Mouse (Mus musculus) CH12.LX (cell line): Measurements from ENCODE around the gene Perm1. TPM values are rescaled to one million over a fixed set of nuclear protein-coding genes. Genes with fewer than 3 reads are reported as not detected.

Experiments
- DNase-seq: peaks from one replicate; pipeline ENCODE4 v3.0.0-alpha.2; 2013; ENCODE audit errors: extremely low read depth
- H3K27ac ChIP-seq: 2 replicates; pipeline ENCODE4 v1.5.1; 2012; ENCODE audit warnings: low read depth, mild to moderate bottlenecking, control low read depth, moderate library complexity; ENCODE audit not compliant: insufficient read depth
- H3K27me3 ChIP-seq: replicated peaks from 2 replicates; pipeline ENCODE3; 2012; ENCODE audit warnings: inconsistent platforms
- H3K36me3 ChIP-seq, 2 experiments: replicated peaks in 1 of 2; 2 replicates each; pipeline versions ENCODE3 to v1.6.1; 2012; ENCODE audit warnings: inconsistent platforms in 1 of 2, low read length in 1 of 2, mild to moderate bottlenecking in 1 of 2, mixed read lengths in 1 of 2, moderate library complexity in 1 of 2; ENCODE audit not compliant: control insufficient read depth in 1 of 2, insufficient read depth in 1 of 2
- H3K4me1 ChIP-seq, 2 experiments: 2 replicates each; pipeline ENCODE4 v1.6.1; 2012; ENCODE audit warnings: inconsistent platforms in 1 of 2, moderate library complexity in 1 of 2; ENCODE audit not compliant: insufficient read depth in 2 of 2, control insufficient read depth in 1 of 2
- H3K4me2 ChIP-seq: 2 replicates; pipeline ENCODE4 v1.6.1; 2012; ENCODE audit warnings: low read depth, mild to moderate bottlenecking, control low read depth; ENCODE audit not compliant: poor library complexity, insufficient read depth, severe bottlenecking
- H3K4me3 ChIP-seq, 3 experiments: fragments of 150-350 bp in 1 of 3; sonication (generic) in 1 of 3; replicated peaks in 1 of 3; 2 replicates each; pipeline versions ENCODE3 to v1.5.1; 2011 to 2012; ENCODE audit warnings: low read depth in 2 of 3, low read length in 2 of 3, mild to moderate bottlenecking in 2 of 3, moderate library complexity in 2 of 3, control low read depth in 1 of 3, improper control_type of control experiment in 1 of 3, inconsistent platforms in 1 of 3, mixed read lengths in 1 of 3; ENCODE audit not compliant: poor library complexity in 1 of 3
- H3K79me2 ChIP-seq: replicated peaks from 2 replicates; pipeline ENCODE4 v1.6.1; 2012; ENCODE audit warnings: mild to moderate bottlenecking, moderate library complexity; ENCODE audit not compliant: control insufficient read depth, poor library complexity, insufficient read depth, severe bottlenecking; ENCODE audit errors: extremely low read depth
- H3K9ac ChIP-seq: 2 replicates; pipeline ENCODE4 v1.6.1; 2012; ENCODE audit warnings: low read depth, mild to moderate bottlenecking, control low read depth, moderate library complexity; ENCODE audit not compliant: insufficient read depth
- H3K9me3 ChIP-seq: replicated peaks from 2 replicates; pipeline ENCODE3; 2012; ENCODE audit warnings: low read length, inconsistent platforms, mixed read lengths
- CTCF ChIP-seq, 2 experiments: IDR thresholded peaks in 1 of 2; conservative IDR thresholded peaks in 1 of 2; 2 replicates each; pipeline ENCODE4 v1.5.1; 2011 to 2012; ENCODE audit warnings: low read depth in 2 of 2, low read length in 2 of 2, improper control_type of control experiment in 1 of 2, inconsistent platforms in 1 of 2, mild to moderate bottlenecking in 1 of 2, moderate library complexity in 1 of 2
- POLR2A ChIP-seq: IDR thresholded peaks from 2 replicates; pipeline ENCODE4 v1.6.1; 2011; ENCODE audit warnings: low read depth, mild to moderate bottlenecking, improper control_type of control experiment, low read length
- POLR2AphosphoS2 ChIP-seq: IDR thresholded peaks from 2 replicates; pipeline ENCODE4 v1.6.1; 2011; ENCODE audit warnings: low read depth, low read length, improper control_type of control experiment
- RCOR1 ChIP-seq: conservative IDR thresholded peaks from 2 replicates; pipeline ENCODE4 v1.6.1; 2012; ENCODE audit warnings: low read depth, mild to moderate bottlenecking, inconsistent platforms, low read length, improper control_type of control experiment
- SIN3A ChIP-seq: IDR thresholded peaks from 2 replicates; pipeline ENCODE4 v1.6.1; 2012; ENCODE audit warnings: low read length, improper control_type of control experiment, inconsistent platforms
- UBTF ChIP-seq: IDR thresholded peaks from 2 replicates; pipeline ENCODE4 v1.6.1; 2012; ENCODE audit warnings: low read depth, mild to moderate bottlenecking, inconsistent platforms, low read length, improper control_type of control experiment, moderate library complexity
- USF2 ChIP-seq: conservative IDR thresholded peaks from 2 replicates; pipeline ENCODE4 v1.6.1; 2011; ENCODE audit warnings: low read depth, low read length, improper control_type of control experiment
- ZKSCAN1 ChIP-seq: IDR thresholded peaks from 2 replicates; pipeline ENCODE4 v1.6.1; 2012; ENCODE audit warnings: low read depth, inconsistent platforms, low read length, improper control_type of control experiment, borderline replicate concordance
- dilution Hi-C: fragments of 300-500 bp; cut with MboI; formaldehyde crosslinking; loops from 2 replicates; pipeline ENCODE4 v1.14.3; 2020; ENCODE audit warnings: low sequenced_read_pairs; ENCODE audit not compliant: extremely low pct_unique_long_range_greater_than_20kb, extremely low pct_ligation_motif_present
- in situ Hi-C: fragments of 300-500 bp; cut with MboI; formaldehyde crosslinking; loops from 3 replicates; pipeline ENCODE4 v1.14.3; 2019; ENCODE audit warnings: low sequenced_read_pairs, low pct_ligation_motif_present, low pct_unique_long_range_greater_than_20kb, mixed read lengths
- polyA plus RNA-seq: library from polyadenylated mRNA; unstranded; fragments of >175 nt; gene quantifications from 2 replicates; pipeline ENCODE4 v1.2.1, GENCODE M21; 2012; ENCODE audit warnings: low read depth; ENCODE audit not compliant: insufficient read length
- total RNA-seq, 2 experiments: library from RNA; depleted of rRNA; stranded (reverse); fragments of 300-350 nt in 1 of 2; fragments of >200 nt in 1 of 2; gene quantifications; 2 replicates each; pipeline ENCODE4 v1.2.3; 2012 to 2014

The Perm1 gene
- total and polyA plus RNA-seq, 3 experiments: 0.08 to 0.43 TPM; not detected in 1

GRCm38 (mm10) chr4:156236651-156237447, 21.2 kb downstream of the Perm1 start:
- Histone ChIP-seq H3K9me3 (no peaks in the 10 kb centered on the region), H3K4me3 (peak overlapping the region; percentile 37 to 88 (median 85)), H3K36me3 (peaks cover 58 to 70% of the 10 kb centered on the region in 2 experiments), H3K4me2 (peak overlapping the region; percentile 14), H3K9ac (no peak overlapping the region), H3K27me3 (no peaks in the 10 kb centered on the region), H3K4me1 (peaks cover 8 to 32% of the 10 kb centered on the region in 2 experiments), H3K79me2 (peaks cover 33% of the 10 kb centered on the region), H3K27ac (peak overlapping the region; percentile 79)
- dilution Hi-C loops (no loop called here), in situ Hi-C loops (no loop called here)
- peak; percentile 40 for DNase-seq
- TF ChIP-seq SIN3A (0 out of 2 replicates have a peak, but pooled peaks have one; percentile 50), UBTF (no peak)

- in situ Hi-C loops: no loop called here
- Histone ChIP-seq H3K36me3 (peaks cover 50 to 73% of the 10 kb centered on the region in 2 experiments), H3K79me2 (no peaks in the 10 kb centered on the region), H3K4me3 (no peak overlapping the region), H3K4me2 (no peak overlapping the region), H3K27ac (no peak overlapping the region), H3K27me3 (no peaks in the 10 kb centered on the region), H3K9me3 (no peaks in the 10 kb centered on the region), H3K9ac (no peak overlapping the region), H3K4me1 (peaks cover 3 to 21% of the 10 kb centered on the region in 2 experiments; a peak in 3 of 4 replicates)
- TF ChIP-seq ZKSCAN1: no peak
- peak; percentile 93 for TF ChIP-seq POLR2AphosphoS2
- DNase-seq: no peak
- dilution Hi-C loops: no loop called here
Observed at GRCm38 (mm10) chr4:156249567-156249966, 33.9 kb downstream of the Perm1 start.

GRCm38 (mm10) chr4:156251081-156251480, 35.4 kb downstream of the Perm1 start:
- H3K27ac ChIP-seq: no peak overlapping the region
- in situ Hi-C loops: no loop called here
- TF ChIP-seq CTCF (conservative IDR thresholded peaks at IDR 0.05 in 1 of 2, IDR thresholded peaks at IDR 0.05 in 1 of 2; ENCODE audit: low read depth in 2 of 2, low read length in 2 of 2) (no peak), POLR2A (no peak), RCOR1 (no peak), POLR2AphosphoS2 (no peak; the same call in 1 of the 2 replicates), USF2 (no peak)

More at GRCm38 (mm10) chr4:156251081-156251480, 35.4 kb downstream of the Perm1 start:
- Histone ChIP-seq H3K9me3 (no peaks in the 10 kb centered on the region), H3K4me3 (no peak overlapping the region), H3K79me2 (no peaks in the 10 kb centered on the region), H3K9ac (no peak overlapping the region), H3K4me1 (peaks cover 4 to 16% of the 10 kb centered on the region in 2 experiments; a peak in 3 of 4 replicates), H3K4me2 (no peak overlapping the region), H3K36me3 (peaks cover 36 to 58% of the 10 kb centered on the region in 2 experiments), H3K27me3 (no peaks in the 10 kb centered on the region)
- dilution Hi-C loops: no loop called here
- no peak for DNase-seq
